Mouse (Mus musculus): ENCODE data around the gene Hunk.

- TF ChIP-seq CTCF (IDR thresholded peaks at IDR 0.05; ENCODE audit: extremely low read depth, insufficient read depth, low read length): no peak
- no peak for TF ChIP-seq POLR2A (IDR thresholded peaks at IDR 0.05; ENCODE audit: extremely low read depth, insufficient read depth, low read length)
Observed at GRCm38 (mm10) chr16:90521191-90521950, 135.6 kb downstream of the Hunk start.

All from cortical plate, adult 2 months (tissue).